Mouse (Mus musculus): ENCODE data around the gene Atxn1.

Atxn1 gene

DNA sequence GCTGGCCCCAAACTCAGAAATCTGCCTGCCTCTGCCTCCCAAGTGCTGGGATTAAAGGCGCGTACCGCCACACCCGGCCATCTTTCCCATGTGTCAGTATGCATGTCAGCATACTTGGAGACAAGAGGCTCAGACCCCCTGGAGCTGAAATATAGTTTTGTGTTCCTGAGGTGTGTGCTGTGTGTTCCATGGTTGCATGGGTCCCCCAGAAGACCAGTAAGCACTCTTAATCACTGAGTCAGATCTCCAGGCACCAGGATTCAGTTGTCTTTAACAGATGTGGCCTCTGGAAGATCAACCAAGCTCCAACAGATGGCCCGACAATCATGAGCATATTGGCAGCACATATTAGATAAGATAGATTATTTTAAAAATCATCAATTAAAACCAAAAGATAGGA, 62.4 kb downstream of the Atxn1 start:
- DNase-seq (ENCODE audit: low spot score in 2 of 2), result no peak

DNA sequence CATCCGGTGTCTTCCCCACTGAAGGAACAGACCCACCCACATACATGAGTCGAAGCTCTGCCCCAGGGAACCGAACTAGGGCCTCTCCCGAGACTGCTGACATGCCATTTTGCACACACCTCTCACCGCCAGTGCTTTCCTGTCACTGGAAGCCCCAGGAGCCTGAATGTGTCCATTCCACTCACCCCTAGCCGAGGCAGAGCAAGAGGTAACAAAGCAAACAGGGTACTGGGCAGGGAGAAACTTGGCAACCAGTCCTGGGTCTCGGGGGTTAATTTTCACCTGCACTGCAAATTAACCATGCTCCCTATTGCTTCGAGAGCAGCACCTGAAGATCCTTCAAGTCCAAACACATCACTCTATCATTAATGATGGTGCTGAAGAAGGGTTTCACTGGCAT, 64.0 kb downstream of the Atxn1 start:
- no peak for DNase-seq (ENCODE audit: low spot score in 2 of 2)

DNA sequence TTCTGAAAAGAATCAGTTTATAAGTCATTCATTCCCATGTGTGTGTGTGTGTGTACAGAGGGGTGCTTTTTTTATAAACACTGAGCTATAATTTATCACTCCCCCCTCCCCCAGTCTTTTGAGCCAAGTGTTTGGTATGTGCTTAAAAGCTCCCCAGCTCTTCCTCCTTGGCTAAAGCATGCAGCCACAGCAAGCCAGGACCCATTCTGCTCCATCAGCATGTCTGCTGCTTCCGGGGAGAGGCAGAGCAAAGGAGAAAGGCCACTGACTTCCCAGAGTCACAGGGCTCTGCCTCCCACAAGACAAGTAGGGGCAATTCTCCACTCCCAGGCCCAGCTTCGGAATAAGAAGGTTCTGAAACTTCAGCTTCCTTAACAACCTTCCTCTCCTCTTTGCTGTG, 67.2 kb downstream of the Atxn1 start:
- DNase-seq (ENCODE audit: low spot score in 2 of 2), result no peak

DNA sequence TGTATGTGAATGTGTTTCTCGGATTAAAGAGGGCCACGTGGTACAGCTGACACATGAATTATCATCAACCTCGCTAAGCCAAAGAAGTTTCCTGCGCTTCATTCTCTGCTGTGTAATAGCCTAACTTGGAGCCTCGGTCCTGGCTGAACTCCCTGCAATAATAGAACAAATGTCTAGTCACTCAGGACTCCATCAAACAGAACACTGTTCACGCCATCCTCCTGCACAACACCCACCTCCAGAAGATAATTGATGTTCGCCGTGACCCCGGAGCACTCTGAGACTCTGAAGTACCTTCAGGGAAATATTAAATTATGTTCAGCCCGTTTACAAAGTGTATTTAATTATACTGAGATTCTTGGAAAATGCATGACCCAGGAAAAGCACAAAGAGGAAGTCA, 70.0 kb downstream of the Atxn1 start:
- no peak for DNase-seq (ENCODE audit: low spot score in 2 of 2)

GRCm38 (mm10) chr13:45894234-45894633, 70.6 kb downstream of the Atxn1 start:
- DNase-seq (ENCODE audit: low spot score in 2 of 2), result no peak

- no peak for DNase-seq (ENCODE audit: low spot score in 2 of 2)
These were observed 73.7 kb downstream of the Atxn1 start for GRCm38 (mm10) chr13:45891073-45891472.

- no peak for DNase-seq (ENCODE audit: low spot score in 2 of 2)
These were observed 75.7 kb downstream of the Atxn1 start for GRCm38 (mm10) chr13:45888953-45889749.

GRCm38 (mm10) chr13:45884878-45885277, 79.9 kb downstream of the Atxn1 start:
- peak; percentile 39 to 64 for DNase-seq (ENCODE audit: low spot score in 2 of 2)

DNA sequence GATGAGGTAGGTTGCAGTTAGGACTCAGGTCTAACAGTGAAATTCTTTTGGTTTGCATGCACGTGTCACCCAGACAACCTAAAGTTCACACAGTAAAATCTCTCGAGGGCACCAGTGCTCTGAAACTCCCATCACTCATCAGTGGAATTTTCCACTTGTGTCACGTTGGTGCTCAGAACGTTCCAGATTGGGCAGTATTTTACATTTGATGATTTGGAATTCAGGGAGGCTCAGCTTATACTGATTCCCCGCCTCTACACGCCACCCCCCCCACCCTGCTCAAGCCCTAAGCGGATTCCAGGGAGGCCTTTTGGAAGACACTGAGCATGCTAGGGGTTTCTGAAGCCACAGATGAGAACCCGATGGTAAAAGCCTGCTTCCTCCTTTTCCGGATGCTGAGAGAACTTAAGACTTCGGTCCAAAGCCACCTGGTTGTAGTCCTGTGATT, 81.0 kb downstream of the Atxn1 start:
- no peak for DNase-seq (ENCODE audit: low spot score in 2 of 2)

GRCm38 (mm10) chr13:45882976-45883440, 81.8 kb downstream of the Atxn1 start:
- no peak for DNase-seq (ENCODE audit: low spot score in 2 of 2)

GRCm38 (mm10) chr13:45880543-45880845, 84.3 kb downstream of the Atxn1 start:
- DNase-seq (ENCODE audit: low spot score in 2 of 2), result no peak

- DNase-seq (ENCODE audit: low spot score in 2 of 2), result no peak
These were observed 84.9 kb downstream of the Atxn1 start for GRCm38 (mm10) chr13:45879746-45880542.

DNA sequence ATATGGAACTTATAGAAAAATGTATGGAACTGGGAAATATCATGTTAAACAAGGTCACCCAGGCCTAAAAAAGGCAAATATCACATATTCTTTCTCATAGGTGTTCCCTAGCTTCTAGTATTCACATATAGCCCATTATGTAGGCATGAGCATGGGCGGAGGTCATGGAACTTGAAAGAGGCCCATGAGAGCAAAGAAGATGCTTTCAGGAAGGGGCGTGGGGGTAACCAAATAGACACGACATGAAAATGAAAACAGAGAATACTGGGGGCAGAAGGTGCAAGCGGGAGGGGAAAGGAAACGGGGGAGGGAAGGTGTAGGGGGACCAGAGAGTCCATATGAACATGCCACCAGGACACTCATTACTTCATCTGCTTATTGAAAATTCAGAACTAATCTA, 87.9 kb downstream of the Atxn1 start:
- DNase-seq (ENCODE audit: low spot score in 2 of 2), result no peak

DNA sequence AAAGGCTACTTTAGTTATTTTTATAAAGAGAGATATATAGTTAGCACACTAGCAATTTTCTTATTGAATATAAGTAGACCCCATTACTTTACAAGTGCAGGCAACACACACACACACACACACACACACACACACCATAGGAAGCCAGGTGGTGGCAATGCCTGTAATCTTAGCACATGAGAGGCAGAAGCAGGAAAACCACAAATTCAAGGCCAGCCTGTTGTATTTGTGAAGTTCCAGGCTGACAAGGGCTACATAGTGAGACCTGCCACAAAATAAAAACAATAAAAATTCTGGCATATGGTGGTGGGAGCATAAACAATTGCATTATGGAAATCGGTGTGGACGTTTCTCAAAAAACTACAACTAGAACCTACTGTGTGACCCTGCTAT, 88.4 kb downstream of the Atxn1 start:
- DNase-seq (ENCODE audit: low spot score in 2 of 2), result no peak

DNA sequence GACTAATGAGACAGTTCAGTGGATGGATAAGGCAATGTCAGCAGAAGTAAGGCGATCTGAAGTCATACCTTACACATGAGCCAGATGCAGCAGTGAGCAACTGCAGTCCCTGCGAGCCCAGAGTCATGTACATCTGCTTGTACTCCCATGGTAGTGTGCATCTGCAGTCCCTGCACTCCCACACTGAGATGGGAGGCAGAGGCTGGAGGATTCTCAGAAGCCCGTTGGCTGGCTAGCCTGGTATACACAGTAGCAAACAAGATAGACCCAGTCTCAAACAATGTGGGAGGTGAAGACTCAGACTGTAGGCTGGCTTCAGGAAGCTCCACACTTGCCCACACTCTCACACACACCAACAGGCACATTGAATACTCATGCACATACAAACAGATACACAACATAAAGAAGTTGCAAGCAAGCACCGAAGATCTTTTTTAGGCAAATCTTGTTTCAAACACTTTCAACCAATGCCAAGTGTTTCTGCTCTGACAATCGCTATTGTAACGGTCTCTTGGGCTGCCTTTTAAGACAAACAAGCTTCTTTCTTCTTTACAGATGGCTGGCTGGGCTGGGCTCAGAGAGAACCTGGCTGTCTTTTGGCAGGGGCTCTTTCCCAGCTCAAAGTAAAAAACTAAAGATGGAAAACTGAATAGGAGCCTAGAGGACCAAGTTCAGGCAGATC, 89.0 kb downstream of the Atxn1 start:
- no peak for DNase-seq (ENCODE audit: low spot score in 2 of 2)

- DNase-seq (ENCODE audit: low spot score in 2 of 2), result no peak
These were observed 90.6 kb downstream of the Atxn1 start for GRCm38 (mm10) chr13:45874196-45874595.

DNA sequence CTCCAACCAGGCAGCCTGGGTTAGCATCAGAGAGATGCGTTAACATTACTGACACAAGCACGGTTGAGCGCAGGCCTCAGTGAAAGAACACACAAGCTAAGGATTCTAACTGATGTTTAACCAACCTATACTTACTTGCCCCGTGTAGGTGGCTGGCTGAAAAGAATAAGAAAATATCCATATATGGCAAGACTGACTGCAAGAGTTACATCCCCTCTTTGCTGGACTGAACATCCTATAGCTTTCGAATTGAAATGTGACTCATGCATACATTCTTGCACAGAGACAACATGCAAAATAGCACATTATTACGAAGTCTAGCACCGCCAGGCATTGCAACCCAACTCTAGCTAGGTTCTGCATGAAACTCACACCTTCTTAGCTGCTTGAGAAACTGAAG, 91.8 kb downstream of the Atxn1 start:
- DNase-seq (ENCODE audit: low spot score in 2 of 2), result no peak

GRCm38 (mm10) chr13:45872041-45872746, 92.6 kb downstream of the Atxn1 start:
- DNase-seq (ENCODE audit: low spot score in 2 of 2), result peak; percentile 40 to 48

- DNase-seq (ENCODE audit: low spot score in 2 of 2), result no peak
These were observed 93.3 kb downstream of the Atxn1 start for GRCm38 (mm10) chr13:45871554-45871953.

DNA sequence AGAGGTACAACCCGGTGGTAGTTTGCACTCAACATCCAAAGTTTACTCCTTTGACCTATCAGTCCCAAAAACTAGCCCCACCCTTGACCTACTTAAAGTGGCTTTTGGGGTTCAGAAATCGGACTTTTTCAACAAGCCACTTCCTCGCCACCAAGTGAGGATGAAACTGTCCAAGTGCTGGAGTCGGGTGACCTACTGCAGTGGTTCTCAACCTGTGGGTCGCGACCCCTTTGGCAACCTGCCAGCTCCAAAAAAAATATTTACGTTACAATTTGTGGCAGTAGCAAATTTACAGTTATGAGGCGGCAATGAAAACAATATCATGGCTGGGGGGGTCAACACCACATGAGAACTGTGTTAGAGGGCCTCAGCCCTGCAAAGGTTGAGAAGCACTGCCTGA, 95.9 kb downstream of the Atxn1 start:
- DNase-seq (ENCODE audit: low spot score in 2 of 2), result peak in 1 of 2 experiments; percentile 25

- no peak for DNase-seq (ENCODE audit: low spot score in 2 of 2)
These were observed 97.5 kb downstream of the Atxn1 start for GRCm38 (mm10) chr13:45867273-45867672.
